Mouse (Mus musculus) erythroid progenitor cell, adult 5-6 weeks (primary cell): Measurements from ENCODE around the gene Tsr2. TPM values are rescaled to one million over a fixed set of nuclear protein-coding genes. Genes with fewer than 3 reads are reported as not detected.

Experiments
- ATAC-seq: replicated peaks from 2 replicates; pipeline ENCODE4 v1.8.0; 2016; ENCODE audit warnings: moderate number of reproducible peaks, mild to moderate bottlenecking, moderate TSS enrichment, inconsistent platforms; ENCODE audit not compliant: poor library complexity, low FRiP score, severe bottlenecking
- total RNA-seq, 2 experiments: library from RNA; stranded (forward) in 1 of 2; stranded (reverse) in 1 of 2; fragments of 150-400 nt in 1 of 2; fragments of 186-747, 209-891 nt in 1 of 2; gene quantifications; 2 replicates each; pipeline versions ENCODE4 v1.2.3 to v1.2.4; 2015 to 2017; ENCODE audit warnings: low replicate concordance in 2 of 2

Tsr2 gene
- total RNA-seq (2015; ENCODE audit: low replicate concordance) (0.72 and 8.4 TPM in 2 replicates), total RNA-seq (2017; ENCODE audit: low replicate concordance) (7.4 and 8.9 TPM in 2 replicates)

GRCm38 (mm10) chrX:151096171-151097058 is at the start of gene Tsr2:
TSS of gene Tsr2 (minus strand) at chrX:151096543.
- peak; percentile 99 for ATAC-seq

DNA sequence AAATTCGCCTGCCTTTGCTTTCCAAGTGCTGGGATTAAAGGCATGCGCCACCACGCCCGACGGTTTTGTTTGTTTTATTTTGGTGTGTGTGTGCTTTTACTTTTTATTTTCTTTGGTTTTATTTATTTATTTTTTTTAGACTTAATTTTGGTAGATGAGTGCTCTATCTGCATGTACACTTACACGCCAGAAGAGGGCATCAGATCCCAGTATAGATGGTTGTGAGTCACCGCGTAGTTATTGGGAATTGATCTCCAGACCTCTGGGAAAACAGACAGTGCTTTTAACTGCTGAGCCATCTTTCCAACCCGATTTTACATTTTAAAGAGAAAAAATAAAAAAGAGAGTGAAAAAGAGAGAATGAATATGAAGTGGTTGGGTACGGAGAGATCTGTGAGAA is 36.4 kb upstream of the Tsr2 start:
- no peak for ATAC-seq

DNA sequence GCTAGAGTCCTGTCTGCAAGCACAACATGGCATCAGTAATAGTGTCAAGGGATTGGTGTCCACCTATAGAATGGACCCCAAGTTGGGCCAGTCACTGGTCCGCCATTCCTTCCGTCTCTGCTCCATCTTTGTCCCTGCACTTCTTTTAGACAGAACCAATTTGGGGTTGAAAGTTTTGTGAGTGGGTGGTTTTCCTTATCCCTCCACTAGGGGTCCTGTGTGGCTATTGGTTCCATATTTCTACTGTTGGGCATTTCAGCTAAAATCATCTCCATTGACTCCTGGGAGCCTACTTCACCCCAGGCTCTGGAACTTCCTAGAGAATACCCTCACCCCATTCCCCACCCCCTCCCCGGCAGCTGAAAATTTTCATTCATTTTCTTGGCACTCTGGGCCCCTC is 34.1 kb upstream of the Tsr2 start:
- ATAC-seq: no peak

- ATAC-seq: no peak
Observed at GRCm38 (mm10) chrX:151123933-151124332, 27.6 kb upstream of the Tsr2 start.

- ATAC-seq: no peak
Observed at GRCm38 (mm10) chrX:151117432-151117831, 21.1 kb upstream of the Tsr2 start.

DNA sequence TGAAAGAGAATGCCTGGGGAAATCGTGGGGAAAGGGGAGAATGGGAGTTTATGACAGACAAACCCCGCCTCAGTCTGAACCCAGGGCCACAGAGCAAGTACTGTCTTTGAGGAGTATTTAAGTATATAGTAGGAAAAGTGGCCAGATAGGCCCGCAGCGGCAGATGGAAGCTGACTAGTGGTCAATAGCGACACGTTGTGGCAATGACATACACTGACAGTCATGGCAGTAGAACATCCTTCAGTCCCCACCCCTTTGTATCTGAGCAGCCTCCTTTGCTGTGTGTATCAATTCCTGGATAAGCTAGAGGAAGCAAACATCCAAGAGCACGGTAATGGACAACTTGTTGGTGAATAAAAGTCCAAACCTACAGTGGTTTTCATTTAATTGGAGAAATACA is 20.5 kb upstream of the Tsr2 start:
- no peak for ATAC-seq

- no peak for ATAC-seq
Observed at GRCm38 (mm10) chrX:151107301-151108067, 11.1 kb upstream of the Tsr2 start.

DNA sequence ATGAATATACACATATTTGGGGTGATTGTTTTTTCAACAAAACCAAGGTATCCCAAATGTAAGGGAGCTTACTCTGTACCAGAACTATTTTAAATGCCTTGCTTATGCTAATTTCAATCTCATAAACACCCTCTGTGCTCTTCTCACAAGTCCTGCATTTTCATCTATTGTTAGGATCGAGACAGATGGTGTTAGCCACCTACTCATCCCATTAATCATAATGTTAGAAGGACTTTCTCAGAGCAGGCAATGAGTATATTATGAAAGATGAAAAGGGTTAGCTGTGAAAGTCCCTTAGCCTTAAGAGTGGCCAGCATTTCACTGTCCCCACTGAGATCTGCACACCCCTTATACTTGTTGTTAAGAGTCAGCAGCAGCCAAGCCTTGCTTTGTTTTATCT is 8.9 kb downstream of the Tsr2 start:
- ATAC-seq: no peak

DNA sequence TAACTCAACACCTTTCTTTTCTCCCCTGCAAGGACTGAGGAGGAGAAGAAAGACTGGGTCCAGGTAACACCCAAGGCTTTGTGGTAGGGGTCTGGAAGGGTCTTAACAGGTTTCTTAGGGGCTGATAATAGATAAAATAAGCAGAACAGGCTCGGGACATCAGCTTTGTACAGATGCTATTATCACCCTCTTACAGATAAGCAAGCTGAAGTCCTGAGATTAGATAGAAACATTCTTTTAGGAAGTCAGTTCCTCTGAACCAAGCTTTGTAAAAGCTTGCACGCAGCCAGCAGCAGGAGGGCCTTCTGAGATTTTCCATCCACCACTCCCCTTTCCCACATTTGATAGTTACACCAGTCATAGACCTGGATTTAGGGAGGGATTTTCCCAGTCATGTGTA is 10.7 kb downstream of the Tsr2 start:
- no peak for ATAC-seq

- no peak for ATAC-seq
Observed at GRCm38 (mm10) chrX:151076941-151077485, 19.3 kb downstream of the Tsr2 start.

- ATAC-seq: no peak
Observed at GRCm38 (mm10) chrX:151076007-151076406, 20.3 kb downstream of the Tsr2 start.

- no peak for ATAC-seq
Observed at GRCm38 (mm10) chrX:151067876-151068275, 28.5 kb downstream of the Tsr2 start.

DNA sequence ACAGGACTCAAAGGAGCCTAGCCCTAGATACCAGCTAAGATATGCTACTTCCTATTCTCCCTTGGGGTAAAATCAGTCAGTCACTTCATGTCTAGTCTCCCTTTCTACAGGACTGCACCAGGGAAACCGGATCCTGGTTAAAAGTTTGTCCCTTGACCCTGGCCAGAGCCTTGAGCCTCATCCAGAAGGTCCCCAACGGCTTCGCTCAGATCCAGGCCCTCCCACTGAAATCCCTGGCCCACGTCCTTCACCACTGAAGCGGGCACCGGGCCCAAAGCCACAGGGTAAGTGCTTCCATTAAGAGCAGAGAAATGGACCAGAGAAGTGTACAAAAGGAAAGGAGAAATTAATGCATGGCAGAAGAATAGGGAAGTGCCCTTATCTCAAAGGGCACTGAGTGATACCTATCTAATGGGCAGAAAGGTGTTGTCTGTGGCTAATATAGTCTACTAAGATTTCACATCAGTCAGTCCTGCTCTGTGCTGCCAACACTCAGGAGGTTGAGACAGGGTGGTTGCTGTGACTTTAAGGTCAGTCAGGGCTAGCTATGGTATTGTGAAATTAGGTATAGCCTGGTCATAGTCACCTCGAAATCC is 30.2 kb downstream of the Tsr2 start:
- no peak for ATAC-seq

DNA sequence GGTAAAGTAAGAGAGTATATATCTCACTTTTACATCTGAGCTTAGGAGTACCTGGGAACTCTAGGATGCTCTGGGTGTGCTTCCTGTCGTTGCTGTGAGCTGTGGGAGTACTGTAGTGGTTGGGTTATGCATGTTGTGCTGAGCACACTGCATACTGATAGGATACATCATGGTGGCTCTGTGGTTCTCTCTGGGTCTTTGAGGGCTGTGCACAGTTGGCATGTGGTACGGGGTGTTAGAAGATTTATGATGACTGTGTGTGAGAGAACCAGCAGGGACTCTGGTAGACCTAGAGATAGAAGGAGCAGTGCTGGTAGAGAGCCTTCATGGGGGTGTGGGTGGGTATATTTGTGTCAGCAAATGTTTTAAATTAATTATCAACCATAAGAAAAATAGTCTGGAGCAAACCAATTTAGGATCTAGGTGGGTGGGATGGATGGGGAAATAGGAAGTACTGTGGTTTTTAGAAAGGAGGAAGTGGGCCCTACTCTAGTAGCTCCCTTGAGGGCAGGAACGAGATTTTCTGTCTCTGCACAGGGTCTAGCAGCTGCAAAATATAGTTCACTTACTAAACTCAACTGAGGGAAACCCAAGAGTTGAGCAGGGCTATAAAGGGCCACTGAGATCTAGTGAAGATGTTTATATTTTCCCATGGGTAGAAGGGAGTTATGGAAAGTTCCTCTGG is 34.6 kb downstream of the Tsr2 start:
- no peak for ATAC-seq

DNA sequence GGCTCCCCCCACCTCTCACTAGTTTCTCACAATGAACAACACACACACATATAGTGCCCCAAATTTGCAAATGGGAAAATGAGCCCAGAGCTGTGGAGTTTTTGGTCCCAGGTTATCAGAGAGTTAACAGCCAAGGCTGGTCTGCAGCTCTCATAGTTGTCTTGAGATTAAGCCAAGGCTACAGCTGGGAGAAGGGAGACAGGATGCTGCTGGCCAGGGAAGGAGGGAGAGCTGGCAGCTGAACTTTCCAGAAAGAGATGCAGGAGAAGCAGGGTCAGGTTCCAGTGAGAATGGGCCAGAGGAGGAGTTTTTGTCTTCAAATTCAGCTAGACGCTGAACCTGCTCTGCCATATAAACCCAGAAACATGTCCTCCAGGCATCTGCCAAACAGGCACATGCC is 37.0 kb downstream of the Tsr2 start:
- no peak for ATAC-seq

- no peak for ATAC-seq
Observed at GRCm38 (mm10) chrX:151055559-151055958, 40.8 kb downstream of the Tsr2 start.

- ATAC-seq: no peak
Observed at GRCm38 (mm10) chrX:151054489-151054888, 41.9 kb downstream of the Tsr2 start.

DNA sequence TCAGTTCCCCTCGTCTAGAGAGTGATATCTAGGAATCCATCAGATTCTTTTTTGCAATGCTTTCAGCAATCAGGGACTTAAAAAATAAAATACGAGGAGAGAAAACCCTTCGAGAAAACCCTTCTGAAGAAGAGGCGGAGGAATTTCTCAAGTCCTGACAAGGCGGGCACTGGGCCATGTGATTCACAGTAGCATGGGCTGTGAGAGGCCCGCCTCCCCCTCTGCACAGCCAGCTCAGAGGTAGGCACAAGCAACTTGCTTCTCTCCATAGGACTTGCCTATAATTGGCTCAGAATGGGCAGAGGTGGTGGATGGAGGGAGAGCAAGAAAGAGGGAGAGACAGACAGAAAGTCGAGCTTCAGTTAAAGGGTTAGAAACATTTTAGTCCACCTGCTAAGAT is 46.0 kb downstream of the Tsr2 start:
- ATAC-seq: no peak

DNA sequence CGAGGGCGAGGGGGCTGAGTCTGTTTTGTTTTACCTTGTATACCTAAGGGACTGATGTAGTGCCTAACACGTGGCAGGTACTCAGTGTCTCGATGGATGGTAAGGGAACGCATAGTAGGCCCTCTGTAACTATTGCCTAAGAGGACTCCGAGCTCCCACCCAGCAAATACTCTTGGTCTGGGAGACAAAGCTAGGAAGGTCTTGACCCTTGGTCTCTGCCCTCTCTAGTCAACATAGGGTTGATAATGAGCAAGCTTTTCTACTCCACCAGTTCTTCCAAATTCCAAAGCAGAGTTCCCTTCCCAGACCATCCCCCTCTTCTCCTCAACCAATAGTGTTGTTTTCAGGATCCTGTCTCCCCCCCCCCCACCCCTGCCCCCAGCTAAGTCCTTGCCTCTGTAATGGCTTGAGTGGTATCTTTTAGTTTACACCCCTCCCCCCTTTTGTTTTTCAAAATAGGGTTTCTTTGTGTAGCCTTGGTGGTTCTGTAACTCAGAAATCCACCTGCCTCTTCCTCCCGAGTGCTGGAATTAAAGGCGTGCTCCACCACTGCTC is 46.6 kb downstream of the Tsr2 start:
- ATAC-seq: no peak
